Mouse (Mus musculus) bone marrow, adult 2 months (tissue): ENCODE results near the gene Gck.

ENCODE experiments used
- CTCF ChIP-seq: fragments of 200-500 bp; IDR thresholded peaks from 2 replicates; pipeline ENCODE4 v1.5.1; 2011; ENCODE audit warnings: low read length, control low read depth; ENCODE audit not compliant: control insufficient read depth, insufficient read depth
- POLR2A ChIP-seq: fragments of 200-500 bp; IDR thresholded peaks from 2 replicates; pipeline ENCODE4 v1.6.1; 2011; ENCODE audit warnings: low read depth, mild to moderate bottlenecking, control low read depth, low read length, borderline replicate concordance; ENCODE audit not compliant: control insufficient read depth

DNA sequence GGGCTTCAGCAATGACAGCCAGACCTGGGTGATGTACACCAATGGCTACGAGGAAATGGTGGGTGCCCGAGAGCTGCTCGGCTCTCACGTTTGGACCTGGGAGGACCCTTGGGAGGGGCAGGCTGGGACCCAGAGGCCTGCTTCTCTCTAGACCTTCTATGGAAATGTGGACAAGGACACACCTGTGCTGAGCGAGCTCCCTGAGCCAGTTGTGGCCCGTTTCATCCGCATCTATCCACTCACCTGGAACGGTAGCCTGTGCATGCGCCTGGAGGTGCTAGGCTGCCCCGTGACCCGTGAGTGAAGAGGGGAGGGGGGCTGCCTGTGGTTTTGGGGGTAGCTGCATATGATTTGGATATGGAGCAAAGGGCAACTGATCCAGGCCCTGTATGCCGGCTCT is 81.6 kb downstream of the Gck start:
- TF ChIP-seq CTCF: no peak
- TF ChIP-seq POLR2A: no peak
